30 mouse cellular contexts compared by ENCODE assay signal in the genomic region with DNA sequence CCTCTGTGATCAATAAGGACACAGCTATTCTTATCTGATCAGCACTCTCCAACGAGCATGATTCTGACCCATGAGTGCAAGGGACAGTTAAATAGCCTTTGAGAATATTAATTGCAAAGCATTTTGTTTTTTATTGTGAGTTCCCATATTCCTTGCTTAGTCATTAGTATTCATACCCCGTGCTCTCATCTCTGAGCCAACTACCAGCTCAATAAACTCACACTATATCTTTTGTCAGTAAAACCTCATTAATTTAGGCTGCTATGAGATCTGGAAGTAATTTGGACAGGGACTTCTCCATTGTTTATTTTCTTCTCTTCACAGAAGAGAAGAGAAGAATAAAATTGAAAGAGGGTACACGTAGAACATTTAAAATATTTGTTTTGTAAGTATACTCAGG. TPM values are rescaled to one million over a fixed set of nuclear protein-coding genes. Genes with fewer than 3 reads are reported as not detected.
DNase-seq lines count a peak whose midpoint lies in the region; ATAC-seq and TF ChIP-seq lines count a peak whose summit lies in the region.
"Had no signal": no experiment of that assay in that cellular context is flagged by ENCODE, and none has a peak within 500 bp of the region (broad histone marks: within the 10 kb centered on the region; RNA-seq: fewer than 3 reads in every experiment).

No protein-coding gene starts in this region.

- no peak overlapping the region for H3K4me2 ChIP-seq in forebrain, embryonic 13.5 days
- H3K4me2 ChIP-seq in forebrain, embryonic 15.5 days (replicated peaks) = no peak overlapping the region
- H3K4me2 ChIP-seq in hindbrain, embryonic 13.5 days = no peak overlapping the region
- H3K4me2 ChIP-seq: embryonic facial prominence, embryonic 13.5 days; heart, embryonic 11.5 days; hindbrain, embryonic 12.5 days; intestine, embryonic 15.5 days had no signal

- TF ChIP-seq POLR2A in brain, embryonic 14.5 days (IDR thresholded peaks at IDR 0.05; ENCODE audit: borderline replicate concordance, extremely low read depth, insufficient read depth, insufficient read length, poor library complexity, severe bottlenecking) = no peak

- no peaks in the 10 kb centered on the region; the same call in 1 of the 2 replicates for H3K9me3 ChIP-seq in forebrain, embryonic 13.5 days (replicated peaks)
- 0 out of 2 replicates have a peak, but pooled peaks cover 4% of the 10 kb centered on the region for H3K9me3 ChIP-seq in forebrain, embryonic 15.5 days
- H3K9me3 ChIP-seq in hindbrain, embryonic 13.5 days = 0 out of 2 replicates have a peak, but pooled peaks cover 4% of the 10 kb centered on the region
- H3K9me3 ChIP-seq: embryonic facial prominence, embryonic 10.5 days; embryonic facial prominence, embryonic 13.5 days; intestine, embryonic 15.5 days had no signal

- TF ChIP-seq CTCF in brain, embryonic 14.5 days (IDR thresholded peaks at IDR 0.05; ENCODE audit: borderline replicate concordance, extremely low read depth, insufficient read depth, insufficient read length) = no peak

- no peak overlapping the region for H3K4me3 ChIP-seq in forebrain, embryonic 13.5 days
- H3K4me3 ChIP-seq in forebrain, embryonic 15.5 days = no peak overlapping the region
- H3K4me3 ChIP-seq in hindbrain, embryonic 13.5 days = no peak overlapping the region
- H3K4me3 ChIP-seq: embryonic facial prominence, embryonic 10.5 days; embryonic facial prominence, embryonic 13.5 days; erythroblast, embryonic 14.5 days; gastrocnemius, adult 2 months; hindbrain, embryonic 12.5 days; intestine, embryonic 15.5 days had no signal

- peaks cover 9% of the 10 kb centered on the region; the same call in 1 of the 2 replicates for H3K4me1 ChIP-seq in forebrain, embryonic 13.5 days
- H3K4me1 ChIP-seq in forebrain, embryonic 15.5 days = 0 out of 2 replicates have a peak, but pooled peaks cover 3% of the 10 kb centered on the region
- no peaks in the 10 kb centered on the region for H3K4me1 ChIP-seq in hindbrain, embryonic 13.5 days (replicated peaks)
- H3K4me1 ChIP-seq: embryonic facial prominence, embryonic 10.5 days; embryonic facial prominence, embryonic 13.5 days; hindbrain, embryonic 12.5 days; intestine, embryonic 15.5 days had no signal

- no peaks in the 10 kb centered on the region for H3K36me3 ChIP-seq in forebrain, embryonic 13.5 days (ENCODE audit: poor library complexity, severe bottlenecking)
- H3K36me3 ChIP-seq in forebrain, embryonic 15.5 days = no peaks in the 10 kb centered on the region
- no peaks in the 10 kb centered on the region for H3K36me3 ChIP-seq in hindbrain, embryonic 13.5 days
- H3K36me3 ChIP-seq: embryonic facial prominence, embryonic 10.5 days; embryonic facial prominence, embryonic 13.5 days; hindbrain, embryonic 12.5 days; intestine, embryonic 15.5 days had no signal

- WGBS in forebrain, embryonic 13.5 days = 8% methylated on average over 3 of the region's 3 CpGs
- WGBS in forebrain, embryonic 15.5 days = 10% methylated on average over 3 of the region's 3 CpGs
- 45% methylated on average over 3 of the region's 3 CpGs for WGBS in hindbrain, embryonic 13.5 days

- DNase-seq in Muller cell, postnatal 12 days (ENCODE audit: inconsistent ontology term) = peak; percentile 71
- peak; percentile 78 for DNase-seq in brain, embryonic 14.5 days (ENCODE audit: low read depth)
- DNase-seq in adrenal gland, adult (ENCODE audit: inconsistent age in 2 of 2, low spot score in 1 of 2) = no peak
- DNase-seq: adrenal gland, postnatal 10 days; adrenal gland, postnatal 36 days; cerebellum, adult 11 months; cerebellum, adult 8-10 months; cerebellum, postnatal 10 days; cerebellum, postnatal 36 days; embryo, embryonic 11 days; gastrocnemius, adult 2 months; gastrocnemius, postnatal 14 days; heart, adult 11 months; kidney, adult 11 months had no signal

- H3K9ac ChIP-seq in forebrain, embryonic 13.5 days = no peak overlapping the region
- H3K9ac ChIP-seq in forebrain, embryonic 15.5 days (replicated peaks) = no peak overlapping the region
- no peak overlapping the region for H3K9ac ChIP-seq in hindbrain, embryonic 13.5 days
- H3K9ac ChIP-seq: embryonic facial prominence, embryonic 13.5 days; hindbrain, embryonic 12.5 days; intestine, embryonic 15.5 days had no signal

- peak; percentile 50; the same call in 1 of the 2 replicates for ATAC-seq in forebrain, embryonic 13.5 days
- no peak for ATAC-seq in forebrain, embryonic 15.5 days (replicated peaks)
- no peak for ATAC-seq in hindbrain, embryonic 13.5 days (ENCODE audit: low FRiP score)
- ATAC-seq: activated CD4-positive, CD25-positive, alpha-beta regulatory T cell, adult 4 months; CD4-positive, CD25-positive, alpha-beta regulatory T cell, adult 4 months; hindbrain, embryonic 16.5 days; intestine, embryonic 15.5 days had no signal

- H3K27me3 ChIP-seq in forebrain, embryonic 13.5 days = 0 out of 2 replicates have a peak, but pooled peaks cover 3% of the 10 kb centered on the region
- no peaks in the 10 kb centered on the region for H3K27me3 ChIP-seq in forebrain, embryonic 15.5 days
- H3K27me3 ChIP-seq in hindbrain, embryonic 13.5 days = no peaks in the 10 kb centered on the region
- H3K27me3 ChIP-seq: embryonic facial prominence, embryonic 13.5 days; hindbrain, embryonic 12.5 days; intestine, embryonic 15.5 days had no signal

- no peak overlapping the region for H3K27ac ChIP-seq in forebrain, embryonic 13.5 days
- no peak overlapping the region for H3K27ac ChIP-seq in forebrain, embryonic 15.5 days (replicated peaks)
- H3K27ac ChIP-seq in hindbrain, embryonic 13.5 days = no peak overlapping the region
- H3K27ac ChIP-seq: embryonic facial prominence, embryonic 10.5 days; embryonic facial prominence, embryonic 13.5 days; gastrocnemius, adult 2 months; hindbrain, embryonic 12.5 days; intestine, embryonic 15.5 days had no signal

RNA-seq across cellular contexts. Expression of gene Nox3, which starts 12.4 kb away (rescaled TPM):
- not detected in 2 replicates for polyA plus RNA-seq in forebrain, embryonic 13.5 days (2015; fragmentation: Nextera tagmentation; extraction: Ambion mirVana)
- polyA plus RNA-seq in forebrain, embryonic 15.5 days (2015; fragmentation: Nextera tagmentation; extraction: Ambion mirVana) = not detected in 2 replicates
- not detected in 2 replicates for polyA plus RNA-seq in brain, embryonic 14.5 days (2012; rRNA removed)
- polyA plus RNA-seq in hindbrain, embryonic 13.5 days (2015; fragmentation: Nextera tagmentation; extraction: Ambion mirVana) = not detected in 2 replicates
- polyA plus RNA-seq: activated CD4-positive, CD25-positive, alpha-beta regulatory T cell, adult 4 months; C2C12; CD4-positive, CD25-positive, alpha-beta regulatory T cell, adult 4 months; cortical plate, adult 2 months; embryonic facial prominence, embryonic 13.5 days; erythroblast, embryonic 14.5 days; heart, embryonic 11.5 days; heart, embryonic 14.5 days; heart, postnatal 0 days; hindbrain, embryonic 16.5 days; intestine, embryonic 15.5 days had no signal

Comparison
In these comparisons a context has a peak if more than half of its experiments do, and no peak if none do; other contexts are left out.
1. DNase-seq: peak in Muller cell, postnatal 12 days (single experiment) and brain, embryonic 14.5 days (single experiment); none in adrenal gland, adult (0 of 2).